Mouse (Mus musculus): Measurements from ENCODE around the gene Olfr1256. TPM values are rescaled to one million over a fixed set of nuclear protein-coding genes. Genes with fewer than 3 reads are reported as not detected.

Gene Olfr1256
- polyA plus RNA-seq, 1 experiment from 2014 or later = not detected

- H3K9ac ChIP-seq = no peak overlapping the region
- no peaks in the 10 kb centered on the region for H3K36me3 ChIP-seq (ENCODE audit: insufficient read depth)
- 88% methylated on average over 3 of the region's 3 CpGs for WGBS
- H3K4me3 ChIP-seq (ENCODE audit: low read depth, low read length) = no peak overlapping the region
- ATAC-seq (ENCODE audit: insufficient read depth) (no peak), DNase-seq (no peak)
- H3K4me1 ChIP-seq (ENCODE audit: insufficient read depth) = no peaks in the 10 kb centered on the region
- no peak overlapping the region for H3K4me2 ChIP-seq
- H3K27ac ChIP-seq (ENCODE audit: low read depth) = no peak overlapping the region
- H3K27me3 ChIP-seq (ENCODE audit: insufficient read depth, low read length) = no peaks in the 10 kb centered on the region
- TF ChIP-seq CTCF (IDR thresholded peaks at IDR 0.05; ENCODE audit: low read depth) = no peak
- H3K9me3 ChIP-seq (ENCODE audit: low read depth, low read length) = no peaks in the 10 kb centered on the region
Measured at GRCm38 (mm10) chr2:89799583-89799982, 41.8 kb downstream of the Olfr1256 start.

- H3K9me3 ChIP-seq (ENCODE audit: low read depth, low read length) = no peaks in the 10 kb centered on the region
- no peaks in the 10 kb centered on the region for H3K4me1 ChIP-seq (ENCODE audit: insufficient read depth)
- no peak within 1 kb of the TSS for H3K4me3 ChIP-seq (ENCODE audit: low read depth, low read length)
- H3K27me3 ChIP-seq (ENCODE audit: insufficient read depth, low read length) = no peaks in the 10 kb centered on the region
- H3K4me2 ChIP-seq = no peak within 1 kb of the TSS
- no peaks in the 10 kb centered on the region for H3K36me3 ChIP-seq (ENCODE audit: insufficient read depth)
- ATAC-seq (ENCODE audit: insufficient read depth) = no peak
- DNase-seq = no peak
- H3K27ac ChIP-seq (ENCODE audit: low read depth) = no peak within 1 kb of the TSS
- TF ChIP-seq CTCF (IDR thresholded peaks at IDR 0.05; ENCODE audit: low read depth) = no peak
- no peak within 1 kb of the TSS for H3K9ac ChIP-seq
Measured at GRCm38 (mm10) chr2:89793519-89793918, 47.8 kb downstream of the Olfr1256 start, which contains the start of gene Olfr1254. Gene Olfr1254, minus strand, starts transcription at chr2:89793619.

Other genes starting within 250 kb of the Olfr1256 start
- not detected in 2 replicates for gene Olfr1246, start 248.4 kb downstream of the Olfr1256 start, polyA plus RNA-seq (2014; fragmentation: Nextera tagmentation; extraction: Ambion mirVana)
- gene Olfr1247, start 227.4 kb downstream of the Olfr1256 start, polyA plus RNA-seq (2014; fragmentation: Nextera tagmentation; extraction: Ambion mirVana) = not detected in 2 replicates
- gene Olfr1248, start 223.3 kb downstream of the Olfr1256 start, polyA plus RNA-seq (2014; fragmentation: Nextera tagmentation; extraction: Ambion mirVana) = not detected in 2 replicates
- not detected in 2 replicates for gene Olfr1249, start 206.6 kb downstream of the Olfr1256 start, polyA plus RNA-seq (2014; fragmentation: Nextera tagmentation; extraction: Ambion mirVana)
- gene Olfr1250, start 180.1 kb downstream of the Olfr1256 start, polyA plus RNA-seq (2014; fragmentation: Nextera tagmentation; extraction: Ambion mirVana) = not detected in 2 replicates
- not detected in 2 replicates for gene Olfr1251, start 169.6 kb downstream of the Olfr1256 start, polyA plus RNA-seq (2014; fragmentation: Nextera tagmentation; extraction: Ambion mirVana)
- gene Olfr1252, start 116.5 kb downstream of the Olfr1256 start, polyA plus RNA-seq (2014; fragmentation: Nextera tagmentation; extraction: Ambion mirVana) = not detected in 2 replicates
- not detected in 2 replicates for gene Olfr1253, start 84.5 kb downstream of the Olfr1256 start, polyA plus RNA-seq (2014; fragmentation: Nextera tagmentation; extraction: Ambion mirVana)
- gene Olfr1254, start 47.9 kb downstream of the Olfr1256 start, polyA plus RNA-seq (2014; fragmentation: Nextera tagmentation; extraction: Ambion mirVana) = not detected in 2 replicates
- not detected in 2 replicates for gene Olfr1255, start 29.5 kb downstream of the Olfr1256 start, polyA plus RNA-seq (2014; fragmentation: Nextera tagmentation; extraction: Ambion mirVana)
- not detected in 2 replicates for gene Olfr48, start 6.7 kb upstream of the Olfr1256 start, polyA plus RNA-seq (2014; fragmentation: Nextera tagmentation; extraction: Ambion mirVana)
- gene Olfr1257, start 36.9 kb upstream of the Olfr1256 start, polyA plus RNA-seq (2014; fragmentation: Nextera tagmentation; extraction: Ambion mirVana) = not detected in 2 replicates
- gene Olfr1258, start 85.8 kb upstream of the Olfr1256 start, polyA plus RNA-seq (2014; fragmentation: Nextera tagmentation; extraction: Ambion mirVana) = not detected in 2 replicates
- not detected in 2 replicates for gene Olfr1259, start 107.1 kb upstream of the Olfr1256 start, polyA plus RNA-seq (2014; fragmentation: Nextera tagmentation; extraction: Ambion mirVana)
- not detected in 2 replicates for gene Olfr1260, start 132.8 kb upstream of the Olfr1256 start, polyA plus RNA-seq (2014; fragmentation: Nextera tagmentation; extraction: Ambion mirVana)
- not detected in 2 replicates for gene Olfr1261, start 149.7 kb upstream of the Olfr1256 start, polyA plus RNA-seq (2014; fragmentation: Nextera tagmentation; extraction: Ambion mirVana)
- gene Olfr1262, start 158.6 kb upstream of the Olfr1256 start, polyA plus RNA-seq (2014; fragmentation: Nextera tagmentation; extraction: Ambion mirVana) = not detected in 2 replicates
- gene Olfr1263, start 170.6 kb upstream of the Olfr1256 start, polyA plus RNA-seq (2014; fragmentation: Nextera tagmentation; extraction: Ambion mirVana) = not detected in 2 replicates
- not detected in 2 replicates for gene Olfr1264, start 184.0 kb upstream of the Olfr1256 start, polyA plus RNA-seq (2014; fragmentation: Nextera tagmentation; extraction: Ambion mirVana)
- gene Olfr1265, start 193.8 kb upstream of the Olfr1256 start, polyA plus RNA-seq (2014; fragmentation: Nextera tagmentation; extraction: Ambion mirVana) = not detected in 2 replicates
- gene Olfr140, start 222.0 kb upstream of the Olfr1256 start, polyA plus RNA-seq (2014; fragmentation: Nextera tagmentation; extraction: Ambion mirVana) = not detected in 2 replicates